Mouse (Mus musculus) brain, embryonic 14.5 days (tissue): ENCODE results near the gene Ints11.

Experiments
- CTCF ChIP-seq: fragments of 200-500 bp; IDR thresholded peaks from 2 replicates; pipeline ENCODE4 v1.5.1; 2012; ENCODE audit warnings: inconsistent platforms, mild to moderate bottlenecking, moderate library complexity, borderline replicate concordance; ENCODE audit not compliant: insufficient read depth, insufficient read length; ENCODE audit errors: extremely low read depth
- POLR2A ChIP-seq: fragments of 200-500 bp; IDR thresholded peaks from 2 replicates; pipeline ENCODE4 v1.6.1; 2012; ENCODE audit warnings: mild to moderate bottlenecking, inconsistent platforms, borderline replicate concordance; ENCODE audit not compliant: poor library complexity, insufficient read depth, insufficient read length, severe bottlenecking; ENCODE audit errors: extremely low read depth

GRCm38 (mm10) chr4:155856071-155856470 lies 13.3 kb upstream of the Ints11 start:
- TF ChIP-seq CTCF (no peak), POLR2A (no peak)
